Comparison of ENCODE assay signal across 9 mouse cellular contexts in the genomic region with DNA sequence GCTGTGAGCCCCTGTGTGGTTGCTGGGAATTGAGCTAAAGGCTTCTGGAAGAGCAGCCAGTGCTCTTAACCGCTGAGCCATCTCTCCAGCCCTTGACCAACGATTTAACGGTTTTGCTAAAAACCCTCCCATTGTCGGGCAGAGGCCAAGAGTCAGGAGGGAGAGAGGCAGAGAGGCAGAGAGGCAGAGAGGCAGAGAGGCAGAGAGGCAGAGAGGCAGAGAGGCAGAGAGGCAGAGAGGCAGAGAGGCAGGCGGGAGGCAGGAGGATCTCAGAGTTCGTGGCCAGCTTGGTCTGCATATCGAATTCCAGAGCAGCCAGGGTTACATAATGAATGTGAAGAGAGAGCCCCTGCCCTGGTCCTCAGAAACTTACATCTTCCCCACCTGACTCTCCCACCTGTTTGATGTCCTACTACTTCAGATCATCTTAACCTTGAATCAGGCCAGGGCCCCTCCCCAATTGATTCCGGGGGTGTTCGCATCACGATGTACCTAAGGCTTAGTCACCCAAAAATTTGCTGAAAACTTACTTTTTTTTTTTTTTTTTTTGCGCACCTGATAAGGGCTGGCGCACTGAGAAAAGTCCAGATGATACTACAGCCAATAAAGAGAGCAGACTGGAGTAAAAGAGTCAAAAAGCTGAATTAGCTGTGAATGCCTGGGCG. TPM values are rescaled to one million over a fixed set of nuclear protein-coding genes. Genes with fewer than 3 reads are reported as not detected.
DNase-seq lines count a peak whose midpoint lies in the region; ATAC-seq and TF ChIP-seq lines count a peak whose summit lies in the region.
"Had no signal": no experiment of that assay in that cellular context is flagged by ENCODE, and none has a peak within 500 bp of the region (broad histone marks: within the 10 kb centered on the region; RNA-seq: fewer than 3 reads in every experiment).

No protein-coding gene starts in this region.

- TF ChIP-seq CTCF in cerebellum, adult 2 months (IDR thresholded peaks at IDR 0.05; ENCODE audit: borderline replicate concordance, insufficient read depth, low read depth, low read length): no peak
- TF ChIP-seq CTCF in spleen, adult 2 months (IDR thresholded peaks at IDR 0.05; ENCODE audit: extremely low read depth, insufficient read depth, insufficient read length, insufficient replicate concordance): no peak

- H3K27me3 ChIP-seq in cerebellum, adult 2 months (ENCODE audit: control insufficient read depth, insufficient read depth, low read length): no peaks in the 10 kb centered on the region
- H3K27me3 ChIP-seq in spleen, adult 2 months (ENCODE audit: control insufficient read depth, insufficient read depth, low read length): no peaks in the 10 kb centered on the region
- peaks cover 2% of the 10 kb centered on the region; the same call in 1 of the 2 replicates for H3K27me3 ChIP-seq in limb, embryonic 11.5 days (ENCODE audit: control insufficient read depth, insufficient read depth, low read length)
- H3K27me3 ChIP-seq in stomach, embryonic 14.5 days (ENCODE audit: control insufficient read depth, insufficient read depth, low read length): 0 out of 2 replicates have a peak, but pooled peaks cover 5% of the 10 kb centered on the region

- peak; percentile 29 to 41 for DNase-seq in cerebellum, adult 2 months
- no peak for DNase-seq in cerebellum, adult 11 months
- no peak for DNase-seq in spleen, adult 2 months (ENCODE audit: low read depth in 1 of 2, low spot score in 2 of 2)
- DNase-seq in spleen, adult 18-20 months: no peak
- DNase-seq in limb, embryonic 11.5 days (ENCODE audit: low spot score): no peak
- no peak for DNase-seq in adrenal gland, postnatal 14 days
- DNase-seq in c-Kit-positive CD71-positive TER-119-positive erythroid progenitor cells, embryonic 14.5 days (ENCODE audit: low spot score): no peak

- H3K36me3 ChIP-seq in spleen, adult 2 months (ENCODE audit: control insufficient read depth, insufficient read depth, low read length): no peaks in the 10 kb centered on the region
- no peaks in the 10 kb centered on the region for H3K36me3 ChIP-seq in limb, embryonic 11.5 days (ENCODE audit: control insufficient read depth, insufficient read depth, low read length)
- no peaks in the 10 kb centered on the region for H3K36me3 ChIP-seq in stomach, embryonic 14.5 days (ENCODE audit: control insufficient read depth, insufficient read depth, low read length)

- no peaks in the 10 kb centered on the region for H3K9me3 ChIP-seq in limb, embryonic 11.5 days (ENCODE audit: control insufficient read depth, low read length)
- H3K9me3 ChIP-seq in stomach, embryonic 14.5 days (ENCODE audit: control insufficient read depth, low read depth, low read length): no peaks in the 10 kb centered on the region

- peak overlapping the region; percentile 10; the same call in 1 of the 2 replicates for H3K27ac ChIP-seq in cerebellum, adult 2 months (ENCODE audit: insufficient read depth, low read length)
- H3K27ac ChIP-seq in spleen, adult 2 months (ENCODE audit: insufficient read depth, low read length): no peak overlapping the region
- H3K27ac ChIP-seq in limb, embryonic 11.5 days (replicated peaks; ENCODE audit: low read depth, low read length): no peak overlapping the region
- no peak overlapping the region for H3K27ac ChIP-seq in stomach, embryonic 14.5 days (ENCODE audit: low read length)

- WGBS in cerebellum, adult 2 months: 17% methylated on average over 13 of the region's 13 CpGs
- 23% methylated on average over 13 of the region's 13 CpGs for WGBS in spleen, adult 2 months
- 6% methylated on average over 13 of the region's 13 CpGs for WGBS in limb, embryonic 11.5 days
- 9% methylated on average over 13 of the region's 13 CpGs for WGBS in stomach, embryonic 14.5 days

- no peak for TF ChIP-seq POLR2A in cerebellum, adult 2 months (IDR thresholded peaks at IDR 0.05; ENCODE audit: borderline replicate concordance, insufficient read depth, low read length)
- no peak for TF ChIP-seq POLR2A in spleen, adult 2 months (IDR thresholded peaks at IDR 0.05; ENCODE audit: low read depth, low read length)

- no peak overlapping the region for H3K9ac ChIP-seq in limb, embryonic 11.5 days (ENCODE audit: low read length)
- no peak overlapping the region for H3K9ac ChIP-seq in stomach, embryonic 14.5 days (replicated peaks; ENCODE audit: low read depth, low read length)

- peak overlapping the region; percentile 85 for H3K4me3 ChIP-seq in cerebellum, adult 2 months (replicated peaks; ENCODE audit: insufficient read depth, low read depth, low read length)
- H3K4me3 ChIP-seq in spleen, adult 2 months (ENCODE audit: extremely low read depth, insufficient read depth, insufficient read length): peak overlapping the region; percentile 69
- H3K4me3 ChIP-seq in limb, embryonic 11.5 days (ENCODE audit: low read depth, low read length): peak overlapping the region; percentile 22; the same call in 1 of the 2 replicates
- peak overlapping the region; percentile 29 for H3K4me3 ChIP-seq in stomach, embryonic 14.5 days (ENCODE audit: low read depth, low read length)

- H3K4me1 ChIP-seq in cerebellum, adult 2 months (ENCODE audit: control insufficient read depth, insufficient read depth, low read length): no peaks in the 10 kb centered on the region
- H3K4me1 ChIP-seq in spleen, adult 2 months (ENCODE audit: control insufficient read depth, insufficient read depth, insufficient read length): peaks cover 2% of the 10 kb centered on the region; the same call in 1 of the 2 replicates
- H3K4me1 ChIP-seq in limb, embryonic 11.5 days (ENCODE audit: control insufficient read depth, insufficient read depth, low read length): no peaks in the 10 kb centered on the region
- H3K4me1 ChIP-seq in stomach, embryonic 14.5 days (ENCODE audit: control insufficient read depth, insufficient read depth, low read length): no peaks in the 10 kb centered on the region

- no peak for ATAC-seq in limb, embryonic 11.5 days (ENCODE audit: insufficient number of reproducible peaks, low FRiP score, low TSS enrichment, low read depth)
- ATAC-seq in stomach, embryonic 14.5 days (ENCODE audit: insufficient number of reproducible peaks, insufficient read depth, low FRiP score, low read depth): no peak

- H3K4me2 ChIP-seq in limb, embryonic 11.5 days (ENCODE audit: low read depth, severe bottlenecking): peak overlapping the region; percentile 49
- peak overlapping the region; percentile 49 for H3K4me2 ChIP-seq in stomach, embryonic 14.5 days (replicated peaks; ENCODE audit: low read depth, low read length)

RNA-seq across cellular contexts. Expression of a gene that starts 13.1 kb away (rescaled TPM):
- polyA plus RNA-seq in cerebellum, adult 2 months (2012; rRNA removed): 22.7 and 25.8 TPM in 2 replicates
- 5.6 and 8.6 TPM in 2 replicates for polyA plus RNA-seq in spleen, adult 2 months (2012; rRNA removed)
- polyA plus RNA-seq in limb, embryonic 11.5 days (2014; fragmentation: Nextera tagmentation; extraction: Ambion mirVana): 3.9 and 4.2 TPM in 2 replicates
- polyA plus RNA-seq in stomach, embryonic 14.5 days (2014; fragmentation: Nextera tagmentation; extraction: Ambion mirVana): 9.2 and 9.7 TPM in 2 replicates
- 7.5 and 8.0 TPM in 2 replicates for total RNA-seq in adrenal gland, postnatal 14 days (2021)
- total RNA-seq: hematopoietic stem cell, adult 5-6 weeks had no signal

RNA-seq across cellular contexts. Expression of a gene that starts 58.9 kb away (rescaled TPM):
- 6.2 and 6.8 TPM in 2 replicates for polyA plus RNA-seq in cerebellum, adult 2 months (2012; rRNA removed)
- 2.0 and 2.8 TPM in 2 replicates for polyA plus RNA-seq in spleen, adult 2 months (2012; rRNA removed)
- 28.9 and 30.1 TPM in 2 replicates for polyA plus RNA-seq in limb, embryonic 11.5 days (2014; fragmentation: Nextera tagmentation; extraction: Ambion mirVana)
- 35.0 and 35.7 TPM in 2 replicates for polyA plus RNA-seq in stomach, embryonic 14.5 days (2014; fragmentation: Nextera tagmentation; extraction: Ambion mirVana)
- 35.9 and 56.7 TPM in 2 replicates for total RNA-seq in adrenal gland, postnatal 14 days (2021)

RNA-seq across cellular contexts. Expression of a gene that starts 59.0 kb away (rescaled TPM):
- 16.4 and 18.3 TPM in 2 replicates for polyA plus RNA-seq in cerebellum, adult 2 months (2012; rRNA removed)
- 0.02 TPM in 1 of 2 replicates, not detected in the other for polyA plus RNA-seq in spleen, adult 2 months (2012; rRNA removed)
- 4.5 and 5.2 TPM in 2 replicates for polyA plus RNA-seq in limb, embryonic 11.5 days (2014; fragmentation: Nextera tagmentation; extraction: Ambion mirVana)
- polyA plus RNA-seq in stomach, embryonic 14.5 days (2014; fragmentation: Nextera tagmentation; extraction: Ambion mirVana): 2.6 and 3.7 TPM in 2 replicates
- total RNA-seq in adrenal gland, postnatal 14 days (2021): 1.3 and 2.3 TPM in 2 replicates
- total RNA-seq: hematopoietic stem cell, adult 5-6 weeks had no signal

Comparison
In these comparisons a context has a peak if more than half of its experiments do, and no peak if none do; other contexts are left out.
1. DNase-seq: peak in cerebellum, adult 2 months (2 of 2); none in cerebellum, adult 11 months (single experiment), spleen, adult 2 months (0 of 2), spleen, adult 18-20 months (0 of 2), limb, embryonic 11.5 days (single experiment), adrenal gland, postnatal 14 days (single experiment) and c-Kit-positive CD71-positive TER-119-positive erythroid progenitor cells, embryonic 14.5 days (single experiment).
2. H3K4me3 ChIP-seq: peak in every context shown above with its lines; median percentile 85 in cerebellum, adult 2 months; 69 in spleen, adult 2 months; 29 in stomach, embryonic 14.5 days; 22 in limb, embryonic 11.5 days.